Mouse (Mus musculus) hindbrain, embryonic 12.5 days (tissue): Measurements from ENCODE around the gene Esrrg. TPM values are rescaled to one million over a fixed set of nuclear protein-coding genes. Genes with fewer than 3 reads are reported as not detected.

Experiments used
- ATAC-seq: fragments of 200-750 bp; cut with Nextera tagmentation; 2 replicates; pipeline ENCODE4 v1.8.0; 2017; ENCODE audit warnings: moderate TSS enrichment; ENCODE audit not compliant: low FRiP score
- H3K27ac ChIP-seq: fragments of 300-500 bp; sonication (generic); 2 replicates; pipeline ENCODE4 v1.5.1; 2016; ENCODE audit warnings: mild to moderate bottlenecking
- H3K27me3 ChIP-seq: fragments of 300-500 bp; sonication (generic); 2 replicates; pipeline ENCODE4 v1.6.1; 2016; ENCODE audit warnings: mild to moderate bottlenecking
- H3K36me3 ChIP-seq: fragments of 300-500 bp; sonication (generic); 2 replicates; pipeline ENCODE4 v1.6.1; 2016; ENCODE audit warnings: mild to moderate bottlenecking
- H3K4me1 ChIP-seq: fragments of 300-500 bp; sonication (generic); 2 replicates; pipeline ENCODE4 v1.6.1; 2016
- H3K4me2 ChIP-seq: fragments of 300-500 bp; sonication (generic); replicated peaks from 2 replicates; pipeline ENCODE4 v1.6.1; 2016; ENCODE audit warnings: mild to moderate bottlenecking
- H3K4me3 ChIP-seq: fragments of 300-500 bp; sonication (generic); 2 replicates; pipeline ENCODE4 v1.5.1; 2016; ENCODE audit warnings: mild to moderate bottlenecking
- H3K9ac ChIP-seq: fragments of 300-500 bp; sonication (generic); 2 replicates; pipeline ENCODE4 v1.6.1; 2016; ENCODE audit warnings: mild to moderate bottlenecking, moderate library complexity
- H3K9me3 ChIP-seq: fragments of 300-500 bp; sonication (generic); replicated peaks from 2 replicates; pipeline ENCODE4 v1.6.1; 2016; ENCODE audit warnings: mild to moderate bottlenecking
- WGBS: fragments of 180-500 bp; shearing (Covaris S2); methylation state at CpG from one replicate; pipeline ENCODE4 v1.1.7; 2016; 5-methylcytosine and 5-hydroxymethylcytosine counted together
- polyA plus RNA-seq: library from polyadenylated mRNA; unstranded; fragments of >200 nt; fragmentation: Nextera tagmentation; extraction: Ambion mirVana; gene quantifications from 2 replicates; pipeline ENCODE4 v1.2.1, GENCODE M21; 2016

Gene Esrrg
- polyA plus RNA-seq, 1 experiment from 2014 or later, result 19.3 TPM

- Histone ChIP-seq H3K27me3 (no peaks in the 10 kb centered on the region), H3K4me1 (peaks cover 6% of the 10 kb centered on the region; the same call in 1 of the 2 replicates), H3K4me2 (no peak overlapping the region), H3K9me3 (no peaks in the 10 kb centered on the region), H3K27ac (no peak overlapping the region), H3K4me3 (no peak overlapping the region), H3K9ac (no peak overlapping the region), H3K36me3 (no peaks in the 10 kb centered on the region)
- ATAC-seq, result no peak
- 92% methylated on average over 1 of the region's 1 CpGs for WGBS
Observed at GRCm38 (mm10) chr1:187725351-187725750, 116.8 kb downstream of the Esrrg start.

- WGBS, result 91% methylated on average over 4 of the region's 4 CpGs
- no peaks in the 10 kb centered on the region for H3K27me3 ChIP-seq
Observed at GRCm38 (mm10) chr1:187731171-187731570, 122.6 kb downstream of the Esrrg start.

GRCm38 (mm10) chr1:187736507-187736906 lies 127.9 kb downstream of the Esrrg start:
- Histone ChIP-seq H3K9me3 (no peaks in the 10 kb centered on the region), H3K4me3 (no peak overlapping the region), H3K4me1 (peaks cover 3% of the 10 kb centered on the region; the same call in 1 of the 2 replicates), H3K4me2 (no peak overlapping the region), H3K27me3 (no peaks in the 10 kb centered on the region), H3K9ac (no peak overlapping the region), H3K27ac (no peak overlapping the region), H3K36me3 (no peaks in the 10 kb centered on the region)
- WGBS, result 62% methylated on average over 14 of the region's 14 CpGs
- ATAC-seq, result no peak

More at GRCm38 (mm10) chr1:187731171-187731570, 122.6 kb downstream of the Esrrg start:
- no peak for ATAC-seq
- Histone ChIP-seq H3K27ac (no peak overlapping the region), H3K4me3 (no peak overlapping the region), H3K36me3 (no peaks in the 10 kb centered on the region), H3K4me1 (no peaks in the 10 kb centered on the region), H3K4me2 (no peak overlapping the region), H3K9me3 (no peaks in the 10 kb centered on the region), H3K9ac (no peak overlapping the region)

- H3K36me3 ChIP-seq, result no peaks in the 10 kb centered on the region
- H3K27me3 ChIP-seq, result no peaks in the 10 kb centered on the region
- no peaks in the 10 kb centered on the region for H3K9me3 ChIP-seq
- peaks cover 3% of the 10 kb centered on the region; the same call in 1 of the 2 replicates for H3K4me1 ChIP-seq
- H3K4me2 ChIP-seq, result no peak overlapping the region
- no peak overlapping the region for H3K9ac ChIP-seq
- no peak overlapping the region for H3K27ac ChIP-seq
- no peak overlapping the region for H3K4me3 ChIP-seq
- no peak for ATAC-seq
- 94% methylated on average over 7 of the region's 7 CpGs for WGBS
Observed at GRCm38 (mm10) chr1:187737296-187737695, 128.7 kb downstream of the Esrrg start.

GRCm38 (mm10) chr1:187740531-187740930 lies 131.9 kb downstream of the Esrrg start:
- Histone ChIP-seq H3K27ac (no peak overlapping the region), H3K4me3 (no peak overlapping the region), H3K9ac (no peak overlapping the region), H3K9me3 (0 out of 2 replicates have a peak, but pooled peaks cover 1% of the 10 kb centered on the region), H3K27me3 (no peaks in the 10 kb centered on the region), H3K4me2 (no peak overlapping the region), H3K36me3 (no peaks in the 10 kb centered on the region), H3K4me1 (peaks cover 3% of the 10 kb centered on the region; the same call in 1 of the 2 replicates)
- WGBS, result 87% methylated on average over 12 of the region's 12 CpGs
- no peak for ATAC-seq

GRCm38 (mm10) chr1:187741306-187741705 lies 132.7 kb downstream of the Esrrg start:
- peaks cover 3% of the 10 kb centered on the region; the same call in 1 of the 2 replicates for H3K4me1 ChIP-seq
- 0 out of 2 replicates have a peak, but pooled peaks cover 4% of the 10 kb centered on the region for H3K9me3 ChIP-seq
- no peak overlapping the region for H3K4me2 ChIP-seq
- no peak overlapping the region for H3K27ac ChIP-seq
- WGBS, result 89% methylated on average over 7 of the region's 7 CpGs
- no peak overlapping the region for H3K4me3 ChIP-seq
- no peak overlapping the region for H3K9ac ChIP-seq
- no peaks in the 10 kb centered on the region for H3K27me3 ChIP-seq
- ATAC-seq, result no peak
- no peaks in the 10 kb centered on the region for H3K36me3 ChIP-seq

GRCm38 (mm10) chr1:187742071-187742470 lies 133.5 kb downstream of the Esrrg start:
- no peaks in the 10 kb centered on the region for H3K36me3 ChIP-seq
- H3K9ac ChIP-seq, result no peak overlapping the region
- WGBS, result 80% methylated on average over 8 of the region's 8 CpGs
- no peak overlapping the region for H3K4me3 ChIP-seq
- H3K9me3 ChIP-seq, result 0 out of 2 replicates have a peak, but pooled peaks cover 4% of the 10 kb centered on the region
- H3K27ac ChIP-seq, result no peak overlapping the region
- H3K4me2 ChIP-seq, result no peak overlapping the region
- H3K27me3 ChIP-seq, result no peaks in the 10 kb centered on the region; the same call in 1 of the 2 replicates
- no peaks in the 10 kb centered on the region for H3K4me1 ChIP-seq
- no peak for ATAC-seq

GRCm38 (mm10) chr1:187749294-187749693 lies 140.7 kb downstream of the Esrrg start:
- no peak overlapping the region for H3K4me2 ChIP-seq
- 0 out of 2 replicates have a peak, but pooled peaks cover 4% of the 10 kb centered on the region for H3K9me3 ChIP-seq
- H3K4me3 ChIP-seq, result no peak overlapping the region
- H3K27me3 ChIP-seq, result no peaks in the 10 kb centered on the region; the same call in 1 of the 2 replicates
- no peaks in the 10 kb centered on the region for H3K36me3 ChIP-seq
- no peaks in the 10 kb centered on the region for H3K4me1 ChIP-seq
- ATAC-seq, result no peak
- H3K27ac ChIP-seq, result no peak overlapping the region
- 82% methylated on average over 3 of the region's 3 CpGs for WGBS
- no peak overlapping the region for H3K9ac ChIP-seq

- Histone ChIP-seq H3K9ac (no peak overlapping the region), H3K4me1 (no peaks in the 10 kb centered on the region), H3K4me2 (no peak overlapping the region), H3K4me3 (no peak overlapping the region), H3K36me3 (no peaks in the 10 kb centered on the region), H3K27ac (no peak overlapping the region), H3K27me3 (no peaks in the 10 kb centered on the region; the same call in 1 of the 2 replicates), H3K9me3 (0 out of 2 replicates have a peak, but pooled peaks cover 4% of the 10 kb centered on the region)
- no peak for ATAC-seq
- WGBS, result 70% methylated on average over 5 of the region's 5 CpGs
Observed at GRCm38 (mm10) chr1:187749931-187750330, 141.3 kb downstream of the Esrrg start.

GRCm38 (mm10) chr1:187755528-187755927 lies 146.9 kb downstream of the Esrrg start:
- Histone ChIP-seq H3K36me3 (no peaks in the 10 kb centered on the region), H3K9me3 (no peaks in the 10 kb centered on the region), H3K27me3 (no peaks in the 10 kb centered on the region), H3K4me2 (no peak overlapping the region), H3K4me1 (peaks cover 3% of the 10 kb centered on the region; the same call in 1 of the 2 replicates), H3K4me3 (no peak overlapping the region), H3K27ac (no peak overlapping the region), H3K9ac (no peak overlapping the region)
- WGBS, result 86% methylated on average over 13 of the region's 13 CpGs
- ATAC-seq, result no peak

GRCm38 (mm10) chr1:187757981-187758380 lies 149.4 kb downstream of the Esrrg start:
- Histone ChIP-seq H3K4me3 (no peak overlapping the region), H3K9ac (no peak overlapping the region), H3K4me1 (peaks cover 3% of the 10 kb centered on the region; the same call in 1 of the 2 replicates), H3K36me3 (no peaks in the 10 kb centered on the region), H3K27ac (no peak overlapping the region), H3K4me2 (no peak overlapping the region), H3K27me3 (no peaks in the 10 kb centered on the region), H3K9me3 (no peaks in the 10 kb centered on the region)
- WGBS, result 79% methylated on average over 1 of the region's 1 CpGs
- ATAC-seq, result no peak

- H3K9me3 ChIP-seq, result no peaks in the 10 kb centered on the region
- H3K4me3 ChIP-seq, result no peak overlapping the region
- peaks cover 3% of the 10 kb centered on the region; the same call in 1 of the 2 replicates for H3K4me1 ChIP-seq
- ATAC-seq, result no peak
- 76% methylated on average over 3 of the region's 3 CpGs for WGBS
- H3K27me3 ChIP-seq, result no peaks in the 10 kb centered on the region
- no peak overlapping the region for H3K4me2 ChIP-seq
- no peak overlapping the region for H3K27ac ChIP-seq
- no peaks in the 10 kb centered on the region for H3K36me3 ChIP-seq
- H3K9ac ChIP-seq, result no peak overlapping the region
Observed at GRCm38 (mm10) chr1:187758546-187758945, 150.0 kb downstream of the Esrrg start.

GRCm38 (mm10) chr1:187759536-187759935 lies 150.9 kb downstream of the Esrrg start:
- H3K36me3 ChIP-seq, result no peaks in the 10 kb centered on the region
- H3K4me2 ChIP-seq, result no peak overlapping the region
- no peak overlapping the region for H3K27ac ChIP-seq
- no peak overlapping the region for H3K9ac ChIP-seq
- ATAC-seq, result no peak
- H3K4me3 ChIP-seq, result no peak overlapping the region
- no peaks in the 10 kb centered on the region for H3K9me3 ChIP-seq
- H3K4me1 ChIP-seq, result peaks cover 3% of the 10 kb centered on the region; the same call in 1 of the 2 replicates
- no peaks in the 10 kb centered on the region for H3K27me3 ChIP-seq
- 87% methylated on average over 3 of the region's 3 CpGs for WGBS
